ENCODE assay signal across 10 mouse cellular contexts in genomic region chr7:80745250-80745649, GRCm38 (mm10). TPM values are rescaled to one million over a fixed set of nuclear protein-coding genes. Genes with fewer than 3 reads are reported as not detected.
DNase-seq lines count a peak whose midpoint lies in the region; ATAC-seq lines count a peak whose summit lies in the region.
"Had no signal": no experiment of that assay in that cellular context is flagged by ENCODE, and none has a peak within 500 bp of the region (broad histone marks: within the 10 kb centered on the region; RNA-seq: fewer than 3 reads in every experiment).

No protein-coding gene starts in this region.

- no peak for ATAC-seq in heart, embryonic 12.5 days (ENCODE audit: insufficient number of reproducible peaks, low FRiP score)
- ATAC-seq in embryonic facial prominence, embryonic 12.5 days (ENCODE audit: insufficient number of reproducible peaks, insufficient read depth, low FRiP score, low TSS enrichment), result no peak
- ATAC-seq in hindbrain, embryonic 16.5 days, result no peak
- ATAC-seq in midbrain, embryonic 15.5 days (replicated peaks), result no peak

- H3K4me2 ChIP-seq in heart, embryonic 12.5 days, result peak overlapping the region; percentile 27
- no peak overlapping the region for H3K4me2 ChIP-seq in embryonic facial prominence, embryonic 12.5 days (replicated peaks)
- H3K4me2 ChIP-seq in hindbrain, embryonic 16.5 days (ENCODE audit: low read length), result no peak overlapping the region
- no peak overlapping the region for H3K4me2 ChIP-seq in midbrain, embryonic 15.5 days

- WGBS in heart, embryonic 12.5 days, result 25% methylated on average over 9 of the region's 9 CpGs
- 20% methylated on average over 9 of the region's 9 CpGs for WGBS in embryonic facial prominence, embryonic 12.5 days
- WGBS in hindbrain, embryonic 16.5 days, result 19% methylated on average over 9 of the region's 9 CpGs
- WGBS in midbrain, embryonic 15.5 days, result 14% methylated on average over 9 of the region's 9 CpGs

- peaks cover 68% of the 10 kb centered on the region for H3K36me3 ChIP-seq in heart, embryonic 12.5 days
- peaks cover 30% of the 10 kb centered on the region for H3K36me3 ChIP-seq in embryonic facial prominence, embryonic 12.5 days
- H3K36me3 ChIP-seq in hindbrain, embryonic 16.5 days (ENCODE audit: control insufficient read depth, insufficient read depth, low read length), result peaks cover 30% of the 10 kb centered on the region
- peaks cover 28% of the 10 kb centered on the region for H3K36me3 ChIP-seq in midbrain, embryonic 15.5 days (replicated peaks)

- intact Hi-C loops in heart, postnatal 25 days (cut with DNase I), result no loop called here

- H3K4me1 ChIP-seq in heart, embryonic 12.5 days (replicated peaks), result peaks cover 52% of the 10 kb centered on the region
- peaks cover 31% of the 10 kb centered on the region for H3K4me1 ChIP-seq in embryonic facial prominence, embryonic 12.5 days
- H3K4me1 ChIP-seq in hindbrain, embryonic 16.5 days (ENCODE audit: control insufficient read depth, insufficient read depth, low read depth, low read length), result peaks cover 11% of the 10 kb centered on the region
- H3K4me1 ChIP-seq in midbrain, embryonic 15.5 days, result peaks cover 17% of the 10 kb centered on the region

- H3K27ac ChIP-seq in heart, embryonic 12.5 days (ENCODE audit: poor library complexity, severe bottlenecking), result peak overlapping the region; percentile 88
- H3K27ac ChIP-seq in embryonic facial prominence, embryonic 12.5 days, result peak overlapping the region; percentile 73
- H3K27ac ChIP-seq in hindbrain, embryonic 16.5 days (ENCODE audit: low read depth, low read length), result no peak overlapping the region
- peak overlapping the region; percentile 31 for H3K27ac ChIP-seq in midbrain, embryonic 15.5 days

- no peaks in the 10 kb centered on the region for H3K27me3 ChIP-seq in heart, embryonic 12.5 days (replicated peaks)
- no peaks in the 10 kb centered on the region for H3K27me3 ChIP-seq in embryonic facial prominence, embryonic 12.5 days
- H3K27me3 ChIP-seq in hindbrain, embryonic 16.5 days (replicated peaks; ENCODE audit: control insufficient read depth, insufficient read depth, low read length), result no peaks in the 10 kb centered on the region
- no peaks in the 10 kb centered on the region for H3K27me3 ChIP-seq in midbrain, embryonic 15.5 days (replicated peaks)
- H3K27me3 ChIP-seq: CH12.LX had no signal

- no peak overlapping the region for H3K4me3 ChIP-seq in heart, embryonic 12.5 days
- no peak overlapping the region for H3K4me3 ChIP-seq in embryonic facial prominence, embryonic 12.5 days
- H3K4me3 ChIP-seq in hindbrain, embryonic 16.5 days (ENCODE audit: low read length), result no peak overlapping the region
- no peak overlapping the region for H3K4me3 ChIP-seq in midbrain, embryonic 15.5 days

- no peak for DNase-seq in heart, postnatal 25 days (ENCODE audit: low spot score)
- no peak for DNase-seq in urinary bladder, adult 2 months (ENCODE audit: low spot score)
- DNase-seq in adrenal gland, postnatal 4 days (ENCODE audit: low spot score in 2 of 2), result no peak
- no peak for DNase-seq in gastrocnemius, adult 18-20 months (ENCODE audit: low spot score)
- DNase-seq: right cerebral cortex, postnatal 25 days had no signal

- 0 out of 2 replicates have a peak overlapping the region, but pooled peaks have one; percentile 43 for H3K9ac ChIP-seq in heart, embryonic 12.5 days
- no peak overlapping the region; the same call in 1 of the 2 replicates for H3K9ac ChIP-seq in embryonic facial prominence, embryonic 12.5 days
- H3K9ac ChIP-seq in hindbrain, embryonic 16.5 days (ENCODE audit: low read depth, low read length), result 0 out of 2 replicates have a peak overlapping the region, but pooled peaks have one; percentile 11
- H3K9ac ChIP-seq in midbrain, embryonic 15.5 days, result no peak overlapping the region

- H3K9me3 ChIP-seq in heart, embryonic 12.5 days (replicated peaks), result no peaks in the 10 kb centered on the region
- no peaks in the 10 kb centered on the region for H3K9me3 ChIP-seq in embryonic facial prominence, embryonic 12.5 days
- H3K9me3 ChIP-seq in hindbrain, embryonic 16.5 days (ENCODE audit: control insufficient read depth, low read length), result 0 out of 2 replicates have a peak, but pooled peaks cover 3% of the 10 kb centered on the region
- no peaks in the 10 kb centered on the region for H3K9me3 ChIP-seq in midbrain, embryonic 15.5 days

RNA-seq across cellular contexts. Expression of gene Crtc3, which starts 56.6 kb away (rescaled TPM):
- 16.7 and 16.9 TPM in 2 replicates for polyA plus RNA-seq in heart, embryonic 12.5 days (2016; fragmentation: Nextera tagmentation; extraction: Ambion mirVana)
- total RNA-seq in heart, postnatal 25 days (2021), result 10 to 100 TPM; 14.3 to 15.7 TPM
- polyA plus RNA-seq in embryonic facial prominence, embryonic 12.5 days (2016; fragmentation: Nextera tagmentation; extraction: Ambion mirVana), result 25.0 and 29.2 TPM in 2 replicates
- polyA plus RNA-seq in hindbrain, embryonic 16.5 days (2015; fragmentation: Nextera tagmentation; extraction: Ambion mirVana), result 14.2 and 16.1 TPM in 2 replicates
- polyA plus RNA-seq in midbrain, embryonic 15.5 days (2015; fragmentation: Nextera tagmentation; extraction: Ambion mirVana), result 15.6 and 15.7 TPM in 2 replicates
- polyA plus RNA-seq in urinary bladder, adult 2 months (2012; rRNA removed), result 12.0 and 16.4 TPM in 2 replicates
- total RNA-seq in adrenal gland, postnatal 4 days (2021), result 10 to 100 TPM; 36.4 to 39.8 TPM
- 10 to 100 TPM; 12.5 to 13.1 TPM for total RNA-seq in gastrocnemius, adult 18-20 months (2021)

Comparison
In these comparisons a context has a peak if more than half of its experiments do, and no peak if none do; other contexts are left out.
1. H3K9ac ChIP-seq: peak in heart, embryonic 12.5 days (single experiment) and hindbrain, embryonic 16.5 days (single experiment); none in embryonic facial prominence, embryonic 12.5 days (single experiment) and midbrain, embryonic 15.5 days (single experiment).